Mouse (Mus musculus) heart, adult 2 months (tissue): ENCODE results near the gene Poc1a. TPM values are rescaled to one million over a fixed set of nuclear protein-coding genes. Genes with fewer than 3 reads are reported as not detected.

Source experiments
- DNase-seq, 2 experiments: peaks; one replicate each; pipeline ENCODE4 v3.0.0; 2021
- H3K27ac ChIP-seq: fragments of 200-600 bp; 2 replicates; pipeline ENCODE4 v1.8.1; 2022
- H3K27me3 ChIP-seq: fragments of 200-500 bp; 2 replicates; pipeline ENCODE4 v1.6.1; 2012; ENCODE audit warnings: mild to moderate bottlenecking, low read length, inconsistent platforms, mixed read lengths; ENCODE audit not compliant: control insufficient read depth, insufficient read depth
- H3K36me3 ChIP-seq: fragments of 200-500 bp; 2 replicates; pipeline ENCODE4 v1.6.1; 2012; ENCODE audit warnings: low read length, inconsistent platforms; ENCODE audit not compliant: control insufficient read depth, insufficient read depth
- H3K4me1 ChIP-seq: fragments of 200-500 bp; 2 replicates; pipeline ENCODE4 v1.6.1; 2011; ENCODE audit warnings: low read length; ENCODE audit not compliant: control insufficient read depth, insufficient read depth
- H3K4me3 ChIP-seq: fragments of 200-600 bp; 2 replicates; pipeline ENCODE4 v1.8.1; 2022
- H3K79me2 ChIP-seq: fragments of 200-500 bp; replicated peaks from 2 replicates; pipeline ENCODE4 v1.6.1; 2012; ENCODE audit warnings: mild to moderate bottlenecking, inconsistent platforms, low read length, moderate library complexity, mixed read lengths; ENCODE audit not compliant: control insufficient read depth, insufficient read depth
- H3K9ac ChIP-seq: fragments of 200-500 bp; 2 replicates; pipeline ENCODE4 v1.6.1; 2012; ENCODE audit warnings: low read depth, mild to moderate bottlenecking, control low read depth, inconsistent platforms, low read length, mixed read lengths
- CTCF ChIP-seq: fragments of 200-600 bp; IDR thresholded peaks from 2 replicates; pipeline ENCODE4 v1.8.1; 2022; ENCODE audit warnings: antibody characterized with exemption, mild to moderate bottlenecking, moderate library complexity
- EP300 ChIP-seq: fragments of 200-500 bp; IDR thresholded peaks from 2 replicates; pipeline ENCODE4 v1.6.1; 2011; ENCODE audit warnings: low read depth, low read length, control low read depth; ENCODE audit not compliant: insufficient read depth
- POLR2A ChIP-seq: fragments of 200-500 bp; IDR thresholded peaks from 2 replicates; pipeline ENCODE4 v1.6.1; 2011; ENCODE audit warnings: mild to moderate bottlenecking, low read depth, low read length, control low read depth; ENCODE audit not compliant: insufficient read depth
- WGBS: fragments of 180-500 bp; shearing (Covaris S2); methylation state at CpG from one replicate; pipeline ENCODE4 v1.1.7; 2018; 5-methylcytosine and 5-hydroxymethylcytosine counted together
- intact Hi-C: fragments of 180-260 bp; cut with DNase I; formaldehyde crosslinking; loops from one replicate; pipeline ENCODE4 v1.15.1; 2025
- polyA plus RNA-seq: library from polyadenylated mRNA; depleted of rRNA; stranded (reverse); fragments of >200 nt; gene quantifications from 2 replicates; pipeline ENCODE4 v1.2.3, GENCODE M21; 2012
- total RNA-seq, 2 experiments: library from RNA; stranded (reverse); gene quantifications; 2 replicates each; pipeline ENCODE4 v1.2.3; 2021

Gene Poc1a
- total and polyA plus RNA-seq, 3 experiments = 3.2 to 6.2 (median 4.0) TPM

DNA sequence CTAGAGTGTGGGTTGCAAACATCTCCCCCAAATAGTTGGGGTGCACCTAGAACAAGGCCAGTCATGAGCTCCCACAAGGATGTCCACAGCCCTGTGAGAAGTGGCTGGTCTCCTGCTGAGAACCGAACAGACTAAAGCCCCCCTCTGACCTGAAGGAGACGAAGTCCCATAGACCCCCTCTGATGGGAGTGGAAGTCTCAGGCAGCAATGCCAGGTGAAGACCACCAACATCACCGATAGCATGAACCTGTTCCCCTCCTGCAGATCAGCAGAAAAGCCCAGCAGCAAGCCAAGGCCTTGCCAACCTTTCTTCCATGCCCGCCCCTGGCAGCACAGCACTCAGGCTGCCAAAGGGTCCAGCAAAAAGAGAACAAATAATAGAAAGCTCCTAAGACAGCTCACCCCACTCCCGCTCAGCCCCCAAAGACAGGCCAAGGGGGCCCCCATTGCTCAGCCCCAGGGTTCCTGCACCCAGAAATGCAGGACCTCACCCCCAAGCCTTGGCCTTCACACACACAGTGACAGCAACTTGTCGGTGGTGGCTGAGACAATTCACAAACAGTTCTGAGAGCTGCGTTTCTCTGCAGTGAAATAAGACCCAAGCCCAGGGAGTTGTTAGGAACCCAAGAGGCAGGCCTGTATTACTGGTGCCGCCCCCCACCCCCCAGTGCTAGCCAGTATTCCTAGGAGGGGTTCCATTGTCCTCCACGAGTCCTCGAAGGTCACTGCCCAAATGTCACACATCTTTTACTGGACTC, 74.5 kb downstream of the Poc1a start:
- TF ChIP-seq POLR2A (no peak), CTCF (no peak), EP300 (no peak)
- WGBS = 88% methylated on average over 10 of the region's 10 CpGs

DNA sequence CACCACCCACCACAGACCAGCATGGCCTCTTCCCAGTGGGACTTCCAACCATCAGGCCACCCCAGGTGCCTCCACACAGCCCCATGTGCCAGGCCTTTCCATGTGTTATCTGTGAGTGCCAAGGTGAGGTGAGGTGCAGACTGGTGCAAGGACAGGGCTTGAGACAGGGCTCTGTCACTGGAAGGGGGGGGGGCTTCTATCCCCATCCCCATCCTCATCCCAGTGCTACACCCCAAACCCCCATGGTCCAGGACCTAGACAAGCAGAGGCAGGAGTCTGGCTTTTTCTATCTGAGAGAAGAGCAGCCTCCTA, 75.1 kb downstream of the Poc1a start:
- Histone ChIP-seq H3K27ac (no peak overlapping the region), H3K4me3 (no peak overlapping the region)
- intact Hi-C loops = no loop called here

More for the DNA sequence above, 74.5 kb downstream of the Poc1a start:
- no peak for DNase-seq
- H3K4me3 ChIP-seq = no peak overlapping the region
- no peaks in the 10 kb centered on the region for H3K79me2 ChIP-seq
- intact Hi-C loops = no loop called here
- no peak overlapping the region for H3K9ac ChIP-seq
- H3K27me3 ChIP-seq = no peaks in the 10 kb centered on the region
- peaks cover 8% of the 10 kb centered on the region for H3K4me1 ChIP-seq
- H3K36me3 ChIP-seq = no peaks in the 10 kb centered on the region
- H3K27ac ChIP-seq = no peak overlapping the region

DNA sequence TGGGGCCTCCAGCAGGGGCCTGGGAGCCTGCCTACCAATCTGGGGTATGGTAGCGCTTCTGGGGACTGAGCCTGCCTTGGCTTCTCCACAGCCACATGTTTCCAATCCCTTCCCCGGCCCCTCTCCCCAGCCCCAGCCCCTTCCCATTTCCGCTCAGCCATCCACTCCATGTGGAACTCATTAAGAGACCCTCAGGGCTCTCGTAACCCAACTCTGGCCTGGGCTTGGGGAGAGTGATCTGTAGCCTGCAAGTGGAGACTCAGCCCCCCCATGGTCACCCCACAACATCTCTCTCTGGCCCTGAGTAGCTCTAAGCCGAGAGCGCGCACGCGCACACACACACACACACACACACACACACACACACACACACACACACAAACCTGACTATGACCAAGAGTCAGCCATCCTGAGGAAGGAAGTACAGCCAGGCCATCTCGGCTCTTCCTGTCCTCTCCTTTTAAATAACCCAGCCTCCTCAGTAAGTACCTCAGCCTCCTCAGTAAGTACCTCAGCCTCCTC, 75.5 kb downstream of the Poc1a start:
- no peak for DNase-seq
- no peaks in the 10 kb centered on the region for H3K79me2 ChIP-seq
- no peak overlapping the region for H3K27ac ChIP-seq
- 72% methylated on average over 10 of the region's 10 CpGs for WGBS
- no peaks in the 10 kb centered on the region for H3K36me3 ChIP-seq
- TF ChIP-seq CTCF (no peak), EP300 (peak; percentile 79)
- H3K4me3 ChIP-seq = no peak overlapping the region
- H3K9ac ChIP-seq = no peak overlapping the region
- H3K4me1 ChIP-seq = peaks cover 8% of the 10 kb centered on the region
- intact Hi-C loops = no loop called here
- H3K27me3 ChIP-seq = no peaks in the 10 kb centered on the region

More for the DNA sequence above, 75.1 kb downstream of the Poc1a start:
- no peak for DNase-seq
- Histone ChIP-seq H3K4me1 (peaks cover 8% of the 10 kb centered on the region), H3K27me3 (no peaks in the 10 kb centered on the region), H3K79me2 (no peaks in the 10 kb centered on the region), H3K36me3 (no peaks in the 10 kb centered on the region), H3K9ac (no peak overlapping the region)
- no peak for TF ChIP-seq POLR2A
- TF ChIP-seq CTCF = no peak
- TF ChIP-seq EP300 = no peak

DNA sequence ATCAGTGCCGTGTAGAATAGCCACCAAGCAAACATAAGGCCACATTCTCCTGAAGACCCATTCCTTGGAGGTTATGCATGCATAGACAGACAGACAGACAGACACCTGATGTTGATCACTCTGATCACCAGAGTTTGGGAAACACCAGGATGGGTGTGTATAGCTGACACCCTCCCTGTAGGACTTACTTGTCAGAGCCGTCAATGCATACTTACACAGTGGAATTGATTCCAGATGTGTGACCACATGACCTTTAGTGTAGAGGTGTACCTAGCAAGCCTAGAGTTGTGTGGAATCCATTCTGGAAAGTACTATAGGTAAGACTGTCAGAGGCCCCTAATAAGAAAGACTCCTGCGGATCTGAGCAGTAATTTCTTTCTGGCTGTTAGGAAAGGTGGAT, 76.3 kb downstream of the Poc1a start:
- Histone ChIP-seq H3K27me3 (no peaks in the 10 kb centered on the region), H3K36me3 (no peaks in the 10 kb centered on the region), H3K4me3 (no peak overlapping the region), H3K9ac (no peak overlapping the region), H3K27ac (no peak overlapping the region), H3K79me2 (no peaks in the 10 kb centered on the region), H3K4me1 (peaks cover 8% of the 10 kb centered on the region)
- no peak for TF ChIP-seq POLR2A
- TF ChIP-seq EP300 = no peak
- TF ChIP-seq CTCF = no peak
- 69% methylated on average over 3 of the region's 3 CpGs for WGBS
- no peak for DNase-seq
- intact Hi-C loops = no loop called here

DNA sequence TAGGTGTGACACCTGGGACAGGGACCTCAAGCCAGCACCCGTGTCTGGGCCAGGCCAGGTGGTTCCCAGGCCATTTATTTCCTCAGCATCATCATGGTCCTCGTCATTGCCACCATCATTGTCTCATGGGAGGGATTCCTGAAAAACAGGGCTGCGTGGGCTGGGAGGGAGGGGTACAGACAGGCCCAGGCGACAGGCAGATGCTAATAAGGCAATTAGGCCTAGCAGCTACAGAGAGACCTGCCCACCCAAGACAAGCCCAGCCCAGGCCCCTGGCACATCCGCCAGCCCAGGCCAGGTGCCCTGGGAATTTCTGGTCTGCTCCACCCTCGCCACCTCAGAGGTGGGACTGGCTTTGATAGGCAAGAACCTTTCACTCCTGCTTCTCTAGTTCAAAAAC, 78.4 kb downstream of the Poc1a start:
- no peaks in the 10 kb centered on the region for H3K27me3 ChIP-seq
- WGBS = 92% methylated on average over 6 of the region's 6 CpGs
- H3K79me2 ChIP-seq = no peaks in the 10 kb centered on the region
- 0 out of 2 replicates have a peak, but pooled peaks cover 1% of the 10 kb centered on the region for H3K4me1 ChIP-seq
- TF ChIP-seq POLR2A (no peak), CTCF (no peak), EP300 (no peak)
- no peak overlapping the region for H3K4me3 ChIP-seq
- intact Hi-C loops = no loop called here
- no peak overlapping the region for H3K27ac ChIP-seq
- no peak for DNase-seq
- no peak overlapping the region for H3K9ac ChIP-seq
- no peaks in the 10 kb centered on the region for H3K36me3 ChIP-seq

DNA sequence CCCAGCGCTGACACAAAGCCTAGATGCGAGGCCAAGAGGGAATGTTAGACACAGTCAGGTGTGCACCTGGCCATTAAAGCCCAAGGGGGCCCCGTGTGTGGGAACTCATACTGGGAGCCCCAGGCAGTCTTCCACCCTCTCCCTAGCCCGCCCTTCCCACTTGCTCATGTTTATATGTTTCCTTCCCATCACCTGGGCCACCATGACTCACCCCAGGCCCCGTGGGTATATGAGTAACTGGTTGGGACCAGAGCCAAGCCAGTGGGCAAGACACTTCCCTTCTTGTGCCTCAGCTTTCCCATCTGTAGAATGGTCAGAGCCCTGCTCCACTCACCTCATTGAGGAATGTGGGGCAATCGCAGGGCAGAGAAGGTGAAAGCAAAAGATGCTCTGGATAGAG, 80.3 kb downstream of the Poc1a start:
- H3K4me3 ChIP-seq = no peak overlapping the region
- 71% methylated on average over 6 of the region's 6 CpGs for WGBS
- no peaks in the 10 kb centered on the region for H3K79me2 ChIP-seq
- TF ChIP-seq EP300 (no peak), POLR2A (no peak), CTCF (no peak)
- DNase-seq = no peak
- no peaks in the 10 kb centered on the region for H3K36me3 ChIP-seq
- no peaks in the 10 kb centered on the region for H3K27me3 ChIP-seq
- no peak overlapping the region for H3K9ac ChIP-seq
- intact Hi-C loops = no loop called here
- peaks cover 1% of the 10 kb centered on the region; the same call in 1 of the 2 replicates for H3K4me1 ChIP-seq
- H3K27ac ChIP-seq = no peak overlapping the region
